Mouse (Mus musculus): ENCODE measurements at regions not wholly inside any gene's neighbourhood (a gene's known extent, or its start where the extent isn't known, plus 50 kb on each side); places are given as distances from the start of the nearest gene placed in this dataset.
A peak's percentile ranks its signal among the peaks of the same experiment; 100 is the strongest.

- no peak for DNase-seq
- TF ChIP-seq CTCF (IDR thresholded peaks at IDR 0.05): no peak
- Histone ChIP-seq H3K27ac (0 out of 2 replicates have a peak overlapping the region, but pooled peaks have one; percentile 25), H3K4me3 (no peak overlapping the region)
- intact Hi-C loops (cut with DNase I): no loop called here
Observed at GRCm38 (mm10) chr12:32768082-32768743, 51.1 kb upstream of the Nampt start.

GRCm38 (mm10) chr12:32768744-32769535 is 50.4 kb upstream of the Nampt start:
- Histone ChIP-seq H3K27ac (no peak overlapping the region), H3K4me3 (no peak overlapping the region)
- DNase-seq: no peak
- TF ChIP-seq CTCF (IDR thresholded peaks at IDR 0.05): no peak
- intact Hi-C loops (cut with DNase I): no loop called here
